Comparison of ENCODE assay signal across 8 mouse cellular contexts in genomic region chr7:47452015-47452414, GRCm38 (mm10). TPM values are rescaled to one million over a fixed set of nuclear protein-coding genes. Genes with fewer than 3 reads are reported as not detected.
"Had no signal": no experiment of that assay in that cellular context is flagged by ENCODE, and none has a peak within 500 bp of the region (broad histone marks: within the 10 kb centered on the region; RNA-seq: fewer than 3 reads in every experiment).

TSS of gene Mrgpra2a (minus strand) at chr7:47452139.

RNA-seq across cellular contexts. Expression of gene Mrgpra2a, which starts in this region (rescaled TPM):
- polyA plus RNA-seq: neural tube, embryonic 13.5 days; neural tube, embryonic 14.5 days; neural tube, embryonic 15.5 days; small intestine, adult 2 months; spleen, adult 2 months; stomach, embryonic 14.5 days; stomach, postnatal 0 days; urinary bladder, adult 2 months had no signal
